Mouse (Mus musculus) cerebellum, adult 11-12 months (tissue): ENCODE results near the gene Rpl3.
A peak's percentile ranks its signal among the peaks of the same experiment; 100 is the strongest.

Experiments
- DNase-seq: peaks from one replicate; pipeline ENCODE4 v3.0.0; 2022

Rpl3 gene

DNA sequence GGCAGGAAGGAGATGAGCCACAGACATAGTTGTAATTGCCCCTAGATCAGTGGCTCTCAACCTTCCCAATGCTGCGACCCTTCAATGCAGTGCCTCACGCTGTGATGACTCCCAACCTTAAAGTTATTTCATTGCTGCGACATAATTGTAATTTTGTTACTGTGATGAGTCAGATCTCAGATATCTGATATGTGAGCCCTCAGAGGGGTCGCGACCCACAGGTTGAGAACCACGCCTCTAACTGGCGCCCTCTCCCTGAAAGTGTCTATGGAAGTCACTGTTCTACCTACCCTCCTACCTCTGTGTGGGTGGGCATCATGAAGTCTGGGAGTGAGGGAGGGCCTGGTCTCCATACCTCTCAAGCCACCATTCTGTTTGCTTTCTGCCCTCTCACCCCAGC is 22.7 kb upstream of the Rpl3 start:
- no peak for DNase-seq

DNA sequence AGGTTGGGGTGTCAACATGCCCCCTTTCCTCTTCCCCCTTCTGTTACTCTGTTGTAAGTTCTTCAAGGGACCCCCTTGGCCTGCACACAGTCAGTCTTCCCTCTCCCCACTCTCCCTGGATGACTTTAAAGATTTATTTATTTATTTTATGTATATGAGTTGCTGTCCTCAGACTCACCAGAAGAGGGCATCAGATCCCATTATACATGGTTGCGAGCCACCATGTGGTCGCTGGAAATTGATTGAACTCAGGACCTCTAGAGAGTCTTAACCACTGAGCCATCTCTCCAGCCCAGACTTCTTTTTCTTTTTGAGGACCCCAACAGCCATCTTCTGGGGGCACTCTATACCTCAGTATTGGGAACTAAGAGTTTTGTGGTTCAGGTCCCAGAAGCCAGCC is 20.8 kb upstream of the Rpl3 start:
- DNase-seq: no peak

DNA sequence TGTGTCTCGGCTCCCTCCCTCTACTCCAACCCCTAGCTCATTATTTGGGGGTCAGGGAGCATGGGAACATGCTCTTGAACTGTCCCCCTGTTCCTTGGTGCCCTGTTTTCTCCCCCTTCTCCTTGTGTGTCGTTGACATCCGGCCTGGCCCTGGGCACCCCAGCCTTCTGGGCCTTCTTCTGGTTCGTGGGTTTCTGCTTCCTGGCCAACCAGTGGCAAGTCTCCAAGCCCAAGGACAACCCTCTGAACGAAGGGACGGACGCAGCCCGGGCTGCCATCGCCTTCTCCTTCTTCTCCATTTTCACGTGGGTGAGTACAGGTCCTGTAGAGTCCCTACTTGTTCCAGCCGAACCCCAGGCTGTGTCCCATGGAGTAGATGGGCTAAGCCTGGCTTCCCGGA is 19.8 kb upstream of the Rpl3 start:
- no peak for DNase-seq

DNA sequence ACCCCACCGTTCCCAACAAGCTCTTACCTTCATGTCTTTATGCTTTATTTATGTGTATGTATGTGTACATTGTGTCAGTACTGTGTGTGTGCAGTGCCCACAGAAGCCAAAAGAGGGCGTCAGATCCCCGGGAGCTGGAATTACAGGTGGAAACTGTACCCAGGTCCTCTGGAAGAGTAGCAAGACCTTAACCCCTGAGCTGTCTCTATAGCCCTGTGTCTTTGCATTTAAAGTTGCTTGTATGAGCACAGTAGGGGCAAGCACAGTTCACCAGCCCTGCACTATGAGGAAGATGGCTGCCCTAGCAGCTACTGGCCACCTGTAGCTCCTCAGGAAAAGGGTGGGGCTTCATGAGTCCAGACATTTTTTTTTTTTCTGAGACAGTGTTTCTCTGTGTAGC is 15.9 kb upstream of the Rpl3 start:
- DNase-seq: no peak

DNA sequence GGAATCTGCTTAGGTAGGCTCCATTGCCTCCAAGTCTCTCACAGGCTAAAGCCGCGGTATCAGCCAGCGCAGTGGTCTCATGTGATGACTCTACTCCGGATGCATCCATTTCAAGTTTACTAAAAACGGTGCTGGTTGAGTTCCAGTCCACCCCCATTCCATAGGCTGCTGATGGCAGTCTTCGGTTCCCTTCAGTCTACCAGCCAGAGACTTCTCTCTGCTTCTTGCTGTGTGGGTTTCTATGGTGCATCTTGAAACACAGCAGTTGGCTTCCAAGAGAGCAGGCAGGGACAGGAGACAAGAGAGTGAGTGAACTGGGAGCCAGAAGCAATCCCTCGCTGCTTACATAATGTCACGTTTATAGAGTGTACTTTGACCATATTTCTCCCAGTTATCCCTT is 15.5 kb upstream of the Rpl3 start:
- no peak for DNase-seq

DNA sequence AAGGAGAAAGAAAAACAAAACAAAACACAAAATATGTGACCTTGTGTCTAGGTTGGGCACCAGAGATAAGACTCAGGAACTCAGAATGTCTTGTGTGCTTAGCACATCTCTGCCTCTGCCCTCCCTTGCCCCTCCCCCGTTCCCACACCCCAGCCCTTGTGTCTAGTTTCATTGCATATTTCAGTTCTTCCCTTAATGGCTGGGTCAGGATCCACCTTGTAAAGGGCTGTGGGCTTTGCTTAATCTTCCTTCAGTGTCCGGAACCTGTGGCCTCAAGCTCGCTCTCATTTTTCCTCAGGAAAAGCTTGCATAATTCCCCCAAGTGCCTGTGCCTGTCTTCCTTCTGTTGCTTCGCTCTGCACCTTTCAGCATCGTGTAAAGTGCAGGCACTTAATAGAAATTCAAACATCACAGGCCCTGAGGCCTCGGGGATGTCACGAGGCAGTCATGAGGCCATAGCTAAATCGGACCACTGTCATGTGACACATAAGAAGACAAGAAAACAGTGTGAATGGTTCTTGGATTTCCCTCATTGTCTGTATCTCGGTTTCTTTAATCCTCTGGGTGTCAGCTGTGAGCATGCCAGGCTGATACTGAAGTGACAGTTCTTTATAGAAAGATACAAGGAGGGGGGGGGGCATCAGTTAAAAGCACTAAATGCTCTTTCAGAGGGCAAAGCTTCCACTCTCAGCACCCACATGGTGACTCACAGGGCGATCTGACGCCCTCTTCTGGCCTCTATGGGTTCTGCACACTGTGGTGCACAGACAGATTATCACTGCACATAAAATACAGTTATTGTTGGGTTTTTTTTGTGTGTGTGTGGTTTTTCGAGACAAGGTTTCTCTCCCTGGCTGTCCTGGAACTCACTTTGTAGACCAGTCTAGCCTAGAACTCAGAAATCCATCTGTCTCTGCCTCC is 14.1 kb upstream of the Rpl3 start:
- DNase-seq: no peak

DNA sequence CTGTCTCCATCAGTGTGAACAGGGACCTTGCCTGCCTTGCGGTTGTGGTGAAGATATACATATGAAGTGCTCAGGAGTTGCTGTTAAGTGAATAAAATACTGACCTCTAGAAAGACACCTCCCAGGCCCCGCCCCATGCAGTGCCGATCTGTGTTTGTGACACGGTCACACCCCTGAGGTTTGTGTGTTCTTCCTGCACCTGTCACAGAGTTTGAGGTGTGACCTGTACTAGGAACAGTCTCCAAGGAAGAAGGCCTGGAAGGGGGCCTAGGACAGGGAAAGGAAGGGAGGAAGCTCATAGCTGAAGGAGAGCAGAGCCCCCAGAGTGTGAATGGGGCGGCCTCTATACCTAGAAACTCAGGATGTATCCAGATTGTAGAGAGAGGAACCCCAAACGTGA is 10.8 kb upstream of the Rpl3 start:
- no peak for DNase-seq

DNA sequence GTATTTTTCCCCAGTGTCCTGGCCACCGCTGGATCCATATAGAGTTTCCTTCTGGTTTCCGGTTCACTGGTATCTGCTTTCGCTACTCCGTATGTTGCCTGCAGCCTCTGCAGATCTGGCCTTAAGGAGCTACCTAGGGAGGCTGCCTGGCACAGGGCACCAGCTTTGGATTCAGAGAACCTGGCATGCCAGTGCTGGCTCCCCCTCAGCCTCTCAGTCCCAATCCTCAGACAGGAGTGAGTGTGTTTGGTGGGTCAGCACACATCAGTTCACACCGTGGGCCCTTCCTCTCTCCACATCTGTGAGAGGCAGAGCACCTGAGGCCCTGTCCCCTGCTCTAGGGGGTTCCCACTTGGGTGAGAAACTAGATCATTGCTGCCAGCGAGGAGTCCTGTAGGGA is 9.8 kb upstream of the Rpl3 start:
- peak; percentile 64 for DNase-seq

DNA sequence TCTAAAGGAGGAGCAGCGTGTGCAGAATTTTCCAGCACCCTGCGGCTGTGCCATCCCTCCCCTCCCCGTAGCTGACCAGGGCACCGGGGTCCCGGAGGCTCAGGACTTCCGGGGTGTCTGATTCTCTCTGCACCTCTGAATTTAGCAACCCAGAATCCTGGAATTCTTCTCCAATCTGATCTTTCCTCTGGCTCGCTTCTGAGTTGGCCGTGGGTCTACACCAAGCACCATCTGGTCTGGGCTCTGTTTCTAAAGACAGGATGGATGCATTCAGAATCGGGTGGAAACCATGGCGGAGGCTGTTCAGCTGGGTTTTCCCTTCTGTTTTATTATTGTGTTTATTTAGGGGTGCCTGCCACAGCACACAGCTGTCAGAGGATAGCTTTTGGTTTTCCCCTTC is 9.2 kb upstream of the Rpl3 start:
- DNase-seq: peak; percentile 80

DNA sequence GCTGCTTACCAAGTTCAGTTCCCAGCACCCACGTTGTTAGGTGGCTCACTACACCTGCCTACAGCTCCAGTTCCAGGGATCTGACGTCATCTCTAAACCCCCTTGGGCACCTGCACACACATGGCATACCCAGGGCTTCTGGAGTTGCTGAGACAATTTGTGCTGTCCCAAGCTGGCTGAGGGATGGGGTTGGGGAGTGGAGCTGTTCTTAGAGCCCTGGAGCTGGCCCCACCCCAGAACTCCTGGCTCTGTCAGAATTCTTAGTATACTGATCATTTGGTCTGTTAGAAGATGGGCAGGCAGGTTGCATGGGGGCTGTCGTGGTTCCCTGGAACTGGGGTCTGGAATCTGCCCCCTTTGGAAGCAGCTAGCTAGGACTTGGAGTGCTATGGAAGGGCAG is 8.5 kb upstream of the Rpl3 start:
- peak; percentile 70 for DNase-seq

DNA sequence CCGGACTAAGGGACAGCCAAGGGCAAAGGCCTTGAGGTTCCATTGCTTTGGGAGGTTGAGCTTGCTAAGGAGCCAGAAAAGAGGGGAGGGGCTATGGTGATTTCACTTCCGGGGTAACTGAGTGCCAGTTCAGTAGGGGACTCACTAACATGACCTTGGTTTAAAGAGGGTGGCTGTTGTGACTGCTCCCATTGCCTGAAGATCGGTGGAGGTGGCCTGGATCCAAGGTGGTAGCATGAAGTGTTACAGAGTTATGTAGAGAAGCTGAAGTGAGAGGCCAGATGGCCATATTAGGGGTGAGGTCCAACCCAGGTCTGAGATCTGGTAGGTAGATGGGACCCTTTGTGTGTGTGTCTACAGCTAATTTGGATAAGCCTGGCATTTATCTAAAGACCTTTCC is 7.8 kb upstream of the Rpl3 start:
- DNase-seq: peak; percentile 68

DNA sequence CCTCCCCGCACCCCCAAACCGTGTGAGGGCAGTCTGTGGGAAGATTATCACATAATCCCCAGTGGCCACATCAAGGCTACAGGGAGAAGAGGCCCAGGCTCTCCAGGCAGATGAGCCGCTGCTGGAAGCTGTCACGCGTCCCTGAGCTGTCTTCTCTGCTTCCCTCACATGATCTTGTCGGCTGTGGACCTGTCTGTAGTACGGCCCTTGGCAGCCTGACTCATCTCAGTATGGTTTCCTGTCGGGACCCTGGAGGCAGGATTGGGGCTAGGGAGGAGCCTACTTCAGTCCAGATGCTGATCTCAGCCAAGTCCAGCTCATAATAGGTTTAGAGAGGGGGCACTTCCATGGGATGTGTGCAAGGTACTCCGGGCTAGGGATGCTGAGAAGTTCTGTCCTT is 7.1 kb upstream of the Rpl3 start:
- DNase-seq: peak; percentile 65

DNA sequence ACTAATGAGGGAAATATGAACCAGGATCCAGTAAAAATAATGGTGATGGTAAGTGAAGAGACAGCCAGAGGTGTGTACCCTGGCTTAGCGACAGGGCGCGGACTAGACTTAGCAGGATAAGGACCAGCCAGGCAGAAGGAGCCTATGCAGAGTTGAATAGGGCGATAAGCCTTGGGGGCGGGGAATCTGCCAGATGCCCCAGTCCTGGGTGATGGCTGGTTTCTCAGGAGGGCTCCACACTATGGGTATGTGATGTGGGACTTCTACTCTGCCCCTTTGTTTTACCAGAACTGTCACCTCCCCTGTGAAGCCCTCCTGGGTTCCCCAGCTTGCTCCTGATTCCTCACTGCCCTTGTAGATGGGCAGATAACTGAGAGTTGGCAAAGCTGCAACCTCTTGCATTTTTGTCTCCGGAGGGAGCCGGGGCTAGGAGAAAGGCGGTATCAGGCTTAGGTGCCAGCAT is 6.4 kb upstream of the Rpl3 start:
- DNase-seq: peak; percentile 58

DNA sequence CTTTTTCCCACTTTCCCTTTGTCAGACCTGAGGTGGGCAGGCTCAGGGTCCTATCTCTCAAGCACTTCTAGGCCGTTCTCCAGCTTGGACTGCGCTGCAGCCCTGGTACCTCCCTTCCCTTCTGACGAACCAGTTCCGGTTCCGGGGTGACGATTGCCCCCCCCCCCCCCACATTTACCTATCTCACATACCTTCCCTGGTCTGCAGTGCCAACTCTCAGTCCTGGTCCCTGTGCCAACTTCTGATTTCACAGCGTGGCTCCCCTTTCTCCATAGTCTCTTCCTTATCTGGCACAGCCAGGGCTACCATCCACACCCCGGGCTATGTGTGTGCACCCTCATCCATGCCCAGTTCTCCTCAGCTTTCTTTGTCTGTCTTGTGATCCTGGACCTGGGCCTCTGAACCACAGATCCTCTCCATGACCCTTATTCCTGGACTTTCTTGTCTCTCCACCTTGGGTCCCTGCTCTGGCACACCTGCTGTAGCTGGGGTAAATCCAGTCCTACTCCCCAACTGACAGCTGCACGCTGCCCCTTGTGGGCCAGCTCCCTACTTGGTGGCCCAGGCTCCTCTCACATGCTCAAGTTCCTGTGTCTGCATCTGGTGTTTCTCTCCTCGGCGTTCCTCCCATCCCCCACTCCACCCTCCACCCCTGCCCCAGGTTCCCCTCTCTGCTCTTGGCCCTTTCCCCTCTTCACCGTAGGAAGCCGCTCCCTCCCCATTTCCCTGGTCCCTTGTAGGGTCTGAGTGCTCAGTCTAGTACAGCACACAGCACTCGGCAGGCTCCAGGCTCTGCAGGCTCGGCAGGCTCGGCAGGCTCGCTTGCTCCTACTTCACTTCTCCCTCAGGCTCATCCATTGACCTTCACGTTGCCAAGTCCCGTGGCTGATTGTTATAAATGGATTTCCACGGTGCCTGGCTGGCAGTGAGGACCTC is 5.5 kb upstream of the Rpl3 start:
- peak; percentile 61 for DNase-seq

DNA sequence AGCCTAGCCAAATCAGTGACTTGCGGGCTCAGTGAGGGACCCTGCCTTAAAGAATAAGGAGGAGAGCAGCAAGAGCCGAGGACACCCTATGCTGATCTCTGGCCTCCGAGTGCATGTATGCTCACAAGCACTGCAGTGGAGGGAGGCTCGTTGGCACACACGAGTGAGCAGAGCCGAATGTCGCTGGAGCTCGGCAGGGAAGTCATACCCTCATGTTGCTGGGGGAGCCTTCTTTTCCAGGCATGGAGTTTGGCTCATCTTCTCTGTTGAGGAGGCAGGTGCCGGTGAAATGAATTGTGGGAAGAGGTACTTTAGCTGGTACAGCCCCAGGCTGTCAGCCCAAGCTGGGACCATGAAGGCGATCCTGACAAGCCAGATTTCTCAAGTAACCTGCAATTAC is 4.7 kb upstream of the Rpl3 start:
- peak; percentile 61 for DNase-seq

DNA sequence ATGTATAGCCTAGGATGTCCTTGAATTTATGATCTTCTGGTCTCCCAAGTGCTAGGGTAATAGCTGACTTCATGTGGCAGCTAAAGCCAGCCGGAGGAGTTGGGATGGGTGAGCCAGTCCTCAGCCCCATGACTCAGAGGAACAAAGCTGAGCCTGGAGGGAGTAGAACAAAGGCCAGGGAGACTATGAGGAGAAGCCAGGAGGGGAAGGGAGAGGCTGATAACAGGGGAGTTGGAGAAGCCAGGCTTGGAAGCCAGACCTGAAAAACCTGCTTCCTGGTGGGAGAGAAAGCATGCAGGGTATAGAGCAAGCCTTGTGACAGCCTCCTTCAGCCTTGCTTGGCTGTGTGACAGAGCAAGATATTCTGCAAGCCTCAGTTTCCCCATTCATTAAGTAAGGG is 3.9 kb upstream of the Rpl3 start:
- no peak for DNase-seq

DNA sequence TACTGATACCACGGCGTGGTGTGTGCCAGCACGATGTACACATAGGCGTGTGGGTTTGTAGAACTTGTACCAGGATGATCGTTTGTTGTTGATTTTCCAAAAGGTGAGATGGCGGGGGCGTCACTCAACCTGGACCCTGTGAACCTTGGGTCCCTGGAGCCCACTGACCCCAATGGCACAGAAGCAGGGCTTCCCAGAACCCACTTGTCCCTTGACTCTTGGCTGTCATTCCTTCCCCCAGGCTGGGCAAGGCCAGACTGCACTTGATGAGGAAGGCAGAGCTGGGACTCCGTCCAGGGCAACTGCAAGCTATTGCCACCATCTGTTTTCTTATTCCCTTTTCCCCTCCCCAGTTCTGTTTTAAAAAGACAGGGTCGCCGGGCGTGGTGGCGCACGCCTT is 2.5 kb upstream of the Rpl3 start:
- DNase-seq: peak; percentile 91

DNA sequence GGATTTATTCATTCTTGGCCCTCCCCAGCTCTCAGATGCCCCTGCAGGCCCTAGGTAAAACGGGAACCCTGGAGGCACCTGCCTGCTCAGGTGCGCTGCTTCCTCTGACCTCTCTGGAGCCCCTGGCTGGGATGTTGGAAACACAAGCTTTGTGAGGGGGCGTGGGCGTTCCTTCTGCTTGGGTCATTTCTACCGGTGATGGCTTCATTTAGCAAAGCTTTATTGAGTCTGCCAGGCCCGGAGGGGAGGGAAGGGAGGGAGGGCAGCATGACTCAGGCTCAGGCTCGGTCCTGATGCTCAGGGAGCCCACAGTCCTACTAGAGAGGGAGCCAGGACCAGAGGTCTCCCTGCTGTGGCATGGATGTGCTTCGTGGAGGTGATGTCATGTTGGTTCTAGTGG is 931 bp upstream of the Rpl3 start:
- peak; percentile 91 for DNase-seq

DNA sequence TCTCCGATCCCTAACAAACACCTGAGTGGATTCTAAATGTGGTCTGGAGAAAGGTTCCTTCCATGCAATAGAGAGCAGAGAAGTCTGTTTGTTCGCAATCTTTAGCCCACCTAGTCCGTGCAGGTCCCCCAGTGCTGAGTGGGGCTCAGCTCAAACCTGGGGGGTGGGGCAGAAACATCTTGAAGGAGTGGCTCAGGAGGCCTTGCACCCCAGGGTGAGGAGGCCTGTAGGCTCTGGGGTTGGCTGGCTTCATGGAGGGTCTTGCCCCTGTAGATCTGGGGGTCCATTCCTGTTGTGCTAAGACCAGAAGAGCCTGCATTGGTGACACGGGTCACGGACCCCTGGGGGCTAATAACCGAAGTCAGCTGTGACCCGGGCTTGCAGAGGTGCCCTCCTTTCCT is 373 bp upstream of the Rpl3 start:
- DNase-seq: peak; percentile 81

DNA sequence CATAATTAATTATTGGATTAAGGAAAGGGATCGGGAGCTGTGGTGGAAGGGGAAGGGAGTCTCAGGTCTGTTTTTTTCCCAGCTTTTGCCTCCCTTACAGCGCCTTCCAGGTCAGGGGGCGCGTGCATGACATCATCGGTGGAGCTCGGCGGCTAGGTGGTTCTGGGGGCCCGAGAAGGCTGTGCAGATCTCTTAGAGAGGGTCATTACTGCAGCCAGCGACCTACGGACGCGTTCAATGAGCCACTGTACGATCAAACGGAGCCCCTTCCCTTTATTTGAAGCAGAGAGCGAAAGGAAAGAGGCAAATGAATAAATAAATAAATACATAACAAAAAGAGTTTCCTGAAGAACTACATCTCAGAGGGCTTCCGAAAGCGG is 937 bp downstream of the Rpl3 start:
- DNase-seq: peak; percentile 54

DNA sequence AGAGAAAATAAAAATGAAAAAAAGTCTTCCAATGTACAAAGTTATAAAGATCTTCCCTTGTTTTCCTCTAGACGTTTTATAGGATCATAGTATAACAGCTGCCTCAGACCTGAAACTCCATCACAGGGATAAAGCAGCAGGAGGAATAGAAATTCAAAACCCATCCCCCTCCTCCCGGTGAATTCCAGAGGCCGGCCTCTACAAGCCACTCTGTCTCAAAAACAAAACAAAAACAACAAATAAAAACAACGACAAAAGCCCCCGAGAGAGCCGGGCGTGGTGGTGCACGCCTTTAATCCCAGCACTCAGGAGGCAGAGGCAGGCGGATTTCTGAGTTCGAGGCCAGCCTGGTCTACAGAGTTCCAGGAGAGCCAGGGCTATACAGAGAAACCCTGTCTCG is 1.5 kb downstream of the Rpl3 start:
- DNase-seq: peak; percentile 28

DNA sequence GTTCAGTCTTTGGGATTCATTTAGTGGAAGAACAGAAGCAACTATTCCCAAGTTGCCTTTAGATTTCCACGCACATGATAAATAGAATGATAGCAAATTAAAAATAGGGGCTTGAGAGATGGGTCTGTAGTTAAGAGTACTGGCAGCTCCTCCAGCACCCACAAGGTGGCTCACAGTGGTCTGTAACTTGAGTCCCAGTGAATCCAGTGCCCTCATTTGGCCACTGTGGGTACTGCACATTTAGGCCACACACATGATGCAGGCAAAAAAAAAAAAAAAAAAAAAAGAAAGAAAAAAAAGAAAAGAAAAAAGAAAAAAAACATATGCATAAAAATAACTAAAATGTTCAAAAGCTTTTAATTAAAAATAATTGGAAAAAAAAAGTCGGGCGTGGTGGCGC is 3.0 kb downstream of the Rpl3 start:
- DNase-seq: peak; percentile 91

DNA sequence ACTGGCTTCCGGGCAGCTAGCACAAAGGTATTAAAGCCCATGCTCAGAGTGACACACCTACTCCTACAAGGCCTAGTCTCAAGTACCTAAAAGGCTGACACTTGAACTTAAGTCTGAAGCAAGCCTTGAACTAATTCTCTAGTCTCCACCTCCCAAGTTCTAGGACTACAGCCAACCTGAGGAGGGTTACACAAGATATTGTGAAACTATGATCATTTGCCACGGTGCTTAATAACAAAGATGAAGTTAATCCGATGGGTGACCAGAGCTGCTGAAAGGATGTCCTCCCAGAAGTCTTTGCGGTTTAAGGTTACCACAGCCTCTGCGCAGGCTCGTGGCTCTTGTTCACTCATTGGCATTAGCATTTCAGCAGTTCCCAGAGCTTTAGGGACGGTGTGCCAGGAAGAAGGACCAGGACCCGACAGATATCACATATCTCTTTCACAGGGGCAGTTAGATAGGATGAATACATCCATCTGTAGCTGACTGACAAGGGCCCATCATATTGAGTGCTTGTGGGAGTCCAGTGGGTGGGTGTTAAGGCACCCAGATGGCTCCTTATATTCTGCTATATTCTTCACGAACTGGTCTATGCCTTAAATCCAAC is 4.2 kb downstream of the Rpl3 start:
- DNase-seq: peak; percentile 36

DNA sequence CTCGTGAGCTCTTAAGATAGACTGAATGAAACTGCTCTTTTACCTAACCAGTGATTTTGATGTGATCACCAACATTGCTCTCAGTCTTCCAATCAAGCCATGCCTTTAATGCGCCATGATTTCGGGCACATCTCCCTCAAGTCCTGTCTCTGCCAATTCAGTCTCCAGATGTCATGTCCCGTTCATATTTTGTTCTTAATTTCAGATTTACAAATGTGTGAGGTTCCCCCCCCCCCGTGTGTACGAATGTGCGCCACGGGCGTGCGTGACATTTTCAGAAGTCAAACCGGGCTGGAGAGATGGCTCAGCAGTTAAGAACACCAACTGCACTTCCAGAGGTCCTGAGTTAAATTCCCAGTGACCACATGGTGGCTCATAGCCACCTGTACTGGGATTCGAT is 7.9 kb downstream of the Rpl3 start:
- no peak for DNase-seq
